Mouse (Mus musculus): ENCODE data around the gene Uqcrfs1. TPM values are rescaled to one million over a fixed set of nuclear protein-coding genes. Genes with fewer than 3 reads are reported as not detected.

Uqcrfs1 gene
- polyA plus RNA-seq, 1 experiment, result 32.7 TPM

- Histone ChIP-seq H3K27ac (ENCODE audit: control insufficient read depth, insufficient read depth, low read depth, low read length, poor library complexity) (no peak overlapping the region), H3K4me1 (ENCODE audit: control insufficient read depth, insufficient read depth, low read length) (no peaks in the 10 kb centered on the region), H3K4me3 (replicated peaks; ENCODE audit: control insufficient read depth, low read depth, low read length) (no peak overlapping the region)
- TF ChIP-seq CTCF (IDR thresholded peaks at IDR 0.05; ENCODE audit: control insufficient read depth, insufficient read depth, low read length) (peak; percentile 73), POLR2A (IDR thresholded peaks at IDR 0.05; ENCODE audit: borderline replicate concordance, control insufficient read depth, low read depth, low read length) (no peak)
- 34% methylated on average over 8 of the region's 8 CpGs for WGBS
These were observed 21.6 kb upstream of the Uqcrfs1 start for GRCm38 (mm10) chr13:30566767-30567166.

- H3K4me3 ChIP-seq (replicated peaks; ENCODE audit: control insufficient read depth, low read depth, low read length), result no peak overlapping the region
- H3K4me1 ChIP-seq (ENCODE audit: control insufficient read depth, insufficient read depth, low read length), result no peaks in the 10 kb centered on the region
- TF ChIP-seq CTCF (IDR thresholded peaks at IDR 0.05; ENCODE audit: control insufficient read depth, insufficient read depth, low read length) (no peak), POLR2A (IDR thresholded peaks at IDR 0.05; ENCODE audit: borderline replicate concordance, control insufficient read depth, low read depth, low read length) (no peak)
- H3K27ac ChIP-seq (ENCODE audit: control insufficient read depth, insufficient read depth, low read depth, low read length, poor library complexity), result no peak overlapping the region
- WGBS, result 67% methylated on average over 1 of the region's 1 CpGs
These were observed 15.4 kb upstream of the Uqcrfs1 start for GRCm38 (mm10) chr13:30560603-30561002.

GRCm38 (mm10) chr13:30560052-30560451, 14.9 kb upstream of the Uqcrfs1 start:
- H3K27ac ChIP-seq (ENCODE audit: control insufficient read depth, insufficient read depth, low read depth, low read length, poor library complexity), result no peak overlapping the region

DNA sequence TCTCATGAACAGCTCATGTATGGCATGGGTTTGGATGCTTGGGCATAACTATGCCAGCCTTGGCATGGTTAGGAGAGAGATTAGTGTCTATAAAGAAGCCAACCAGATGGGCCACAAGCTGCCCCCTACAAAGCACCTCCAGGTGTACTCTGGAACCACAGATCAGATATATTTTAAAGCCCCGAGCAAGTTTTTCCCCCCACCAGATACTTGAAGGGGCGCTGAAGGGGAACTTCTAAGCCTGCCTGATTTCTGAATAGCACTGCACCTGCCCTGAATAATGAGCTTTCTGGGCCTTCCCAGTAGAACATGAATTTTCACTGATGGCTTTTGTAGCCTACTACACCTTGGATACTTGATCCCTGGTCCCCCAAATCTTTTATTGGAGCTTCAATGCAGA, 12.6 kb upstream of the Uqcrfs1 start:
- Histone ChIP-seq H3K4me1 (ENCODE audit: control insufficient read depth, insufficient read depth, low read length) (no peaks in the 10 kb centered on the region), H3K4me3 (replicated peaks; ENCODE audit: control insufficient read depth, low read depth, low read length) (no peak overlapping the region), H3K27ac (ENCODE audit: control insufficient read depth, insufficient read depth, low read depth, low read length, poor library complexity) (no peak overlapping the region)
- 49% methylated on average over 2 of the region's 2 CpGs for WGBS
- TF ChIP-seq CTCF (IDR thresholded peaks at IDR 0.05; ENCODE audit: control insufficient read depth, insufficient read depth, low read length) (no peak), POLR2A (IDR thresholded peaks at IDR 0.05; ENCODE audit: borderline replicate concordance, control insufficient read depth, low read depth, low read length) (no peak)

More at GRCm38 (mm10) chr13:30560052-30560451, 14.9 kb upstream of the Uqcrfs1 start:
- H3K4me3 ChIP-seq (replicated peaks; ENCODE audit: control insufficient read depth, low read depth, low read length), result no peak overlapping the region
- TF ChIP-seq POLR2A (IDR thresholded peaks at IDR 0.05; ENCODE audit: borderline replicate concordance, control insufficient read depth, low read depth, low read length) (no peak), CTCF (IDR thresholded peaks at IDR 0.05; ENCODE audit: control insufficient read depth, insufficient read depth, low read length) (no peak)
- no peaks in the 10 kb centered on the region for H3K4me1 ChIP-seq (ENCODE audit: control insufficient read depth, insufficient read depth, low read length)
- WGBS, result 80% methylated on average over 5 of the region's 5 CpGs

DNA sequence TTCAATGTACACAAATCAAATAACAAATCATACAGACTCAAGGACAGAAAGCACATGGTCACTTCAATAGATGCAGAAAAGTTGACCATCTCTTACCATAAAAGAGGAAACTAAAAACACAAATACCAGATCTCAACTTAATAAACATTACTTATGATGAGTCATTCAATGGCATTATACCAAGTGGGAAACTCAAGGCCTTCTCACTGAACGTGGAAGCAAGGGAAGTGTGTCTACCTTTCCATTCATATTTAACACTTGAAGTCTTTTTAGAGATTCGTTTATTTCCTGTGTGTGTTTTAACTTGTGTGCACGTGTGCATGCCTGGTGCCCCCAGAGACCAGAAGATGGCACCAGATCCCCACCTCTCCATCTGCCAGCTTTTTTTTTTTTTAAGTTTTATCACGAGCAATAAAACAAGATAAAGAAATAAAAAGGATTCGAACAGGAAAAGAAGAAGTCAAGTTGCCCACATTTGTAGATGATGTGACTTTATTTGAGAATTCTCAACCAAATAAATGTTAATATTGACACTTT, 8.0 kb upstream of the Uqcrfs1 start:
- TF ChIP-seq POLR2A (IDR thresholded peaks at IDR 0.05; ENCODE audit: borderline replicate concordance, control insufficient read depth, low read depth, low read length) (no peak), CTCF (IDR thresholded peaks at IDR 0.05; ENCODE audit: control insufficient read depth, insufficient read depth, low read length) (peak; percentile 47)
- 7% methylated on average over 5 of the region's 5 CpGs for WGBS
- no peak overlapping the region for H3K27ac ChIP-seq (ENCODE audit: control insufficient read depth, insufficient read depth, low read depth, low read length, poor library complexity)
- H3K4me3 ChIP-seq (replicated peaks; ENCODE audit: control insufficient read depth, low read depth, low read length), result no peak overlapping the region
- H3K4me1 ChIP-seq (ENCODE audit: control insufficient read depth, insufficient read depth, low read length), result no peaks in the 10 kb centered on the region

GRCm38 (mm10) chr13:30549339-30549738, 4.2 kb upstream of the Uqcrfs1 start:
- no peak overlapping the region for H3K4me3 ChIP-seq (replicated peaks; ENCODE audit: control insufficient read depth, low read depth, low read length)
- 62% methylated on average over 5 of the region's 5 CpGs for WGBS
- TF ChIP-seq POLR2A (IDR thresholded peaks at IDR 0.05; ENCODE audit: borderline replicate concordance, control insufficient read depth, low read depth, low read length) (no peak), CTCF (IDR thresholded peaks at IDR 0.05; ENCODE audit: control insufficient read depth, insufficient read depth, low read length) (no peak)

GRCm38 (mm10) chr13:30548835-30549234, 3.7 kb upstream of the Uqcrfs1 start:
- Histone ChIP-seq H3K4me1 (ENCODE audit: control insufficient read depth, insufficient read depth, low read length) (no peaks in the 10 kb centered on the region), H3K4me3 (replicated peaks; ENCODE audit: control insufficient read depth, low read depth, low read length) (no peak overlapping the region), H3K27ac (ENCODE audit: control insufficient read depth, insufficient read depth, low read depth, low read length, poor library complexity) (no peak overlapping the region)
- TF ChIP-seq POLR2A (IDR thresholded peaks at IDR 0.05; ENCODE audit: borderline replicate concordance, control insufficient read depth, low read depth, low read length) (no peak), CTCF (IDR thresholded peaks at IDR 0.05; ENCODE audit: control insufficient read depth, insufficient read depth, low read length) (peak; percentile 87)
- 8% methylated on average over 2 of the region's 2 CpGs for WGBS

More at GRCm38 (mm10) chr13:30549339-30549738, 4.2 kb upstream of the Uqcrfs1 start:
- H3K27ac ChIP-seq (ENCODE audit: control insufficient read depth, insufficient read depth, low read depth, low read length, poor library complexity), result no peak overlapping the region
- H3K4me1 ChIP-seq (ENCODE audit: control insufficient read depth, insufficient read depth, low read length), result no peaks in the 10 kb centered on the region

DNA sequence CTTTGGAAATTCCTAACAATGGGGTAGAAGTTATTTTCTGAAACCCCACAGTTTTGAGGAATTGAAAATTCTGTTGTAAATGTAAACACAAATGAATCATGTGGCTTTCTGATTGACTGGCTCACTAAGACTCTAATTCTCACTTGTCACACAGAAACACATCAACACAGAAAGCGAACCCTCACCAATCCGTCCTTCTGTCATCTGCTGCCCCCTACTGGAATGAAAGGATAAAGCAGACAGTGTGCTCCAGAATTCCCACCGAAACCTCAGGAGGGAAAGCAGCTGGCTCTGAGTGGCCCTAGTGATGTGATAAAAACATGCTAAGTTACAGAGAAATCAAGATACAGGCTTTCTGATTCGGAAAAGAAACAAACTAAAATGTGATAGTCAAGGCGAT, 14.4 kb downstream of the Uqcrfs1 start:
- WGBS, result 19% methylated on average over 5 of the region's 5 CpGs
- H3K4me1 ChIP-seq (ENCODE audit: control insufficient read depth, insufficient read depth, low read length), result no peaks in the 10 kb centered on the region
- TF ChIP-seq CTCF (IDR thresholded peaks at IDR 0.05; ENCODE audit: control insufficient read depth, insufficient read depth, low read length), result peak; percentile 46
- TF ChIP-seq POLR2A (IDR thresholded peaks at IDR 0.05; ENCODE audit: borderline replicate concordance, control insufficient read depth, low read depth, low read length), result no peak
- no peak overlapping the region for H3K27ac ChIP-seq (ENCODE audit: control insufficient read depth, insufficient read depth, low read depth, low read length, poor library complexity)
- H3K4me3 ChIP-seq (replicated peaks; ENCODE audit: control insufficient read depth, low read depth, low read length), result no peak overlapping the region

DNA sequence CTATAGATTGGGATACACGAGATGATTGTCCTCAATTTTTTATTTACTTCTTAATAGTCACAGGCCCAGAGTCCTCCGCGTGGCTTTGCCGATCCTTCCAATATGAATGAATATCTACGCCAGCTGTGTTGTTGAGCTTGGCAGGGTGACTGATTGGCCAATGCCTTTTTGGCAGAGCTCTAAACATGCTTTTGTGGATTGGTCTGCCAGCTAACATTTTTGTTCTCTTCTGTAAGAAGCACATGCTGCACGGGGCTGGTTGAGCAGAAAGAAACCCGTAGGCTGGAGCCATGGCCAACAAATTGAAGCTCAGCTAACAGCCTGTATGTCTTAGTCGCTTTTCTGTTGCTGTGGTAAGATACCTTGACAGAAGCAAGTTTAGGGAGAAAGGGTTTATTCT, 20.2 kb downstream of the Uqcrfs1 start:
- TF ChIP-seq CTCF (IDR thresholded peaks at IDR 0.05; ENCODE audit: control insufficient read depth, insufficient read depth, low read length), result no peak
- TF ChIP-seq POLR2A (IDR thresholded peaks at IDR 0.05; ENCODE audit: borderline replicate concordance, control insufficient read depth, low read depth, low read length), result no peak
- H3K4me3 ChIP-seq (replicated peaks; ENCODE audit: control insufficient read depth, low read depth, low read length), result no peak overlapping the region

More for the DNA sequence above, 20.2 kb downstream of the Uqcrfs1 start:
- 81% methylated on average over 8 of the region's 8 CpGs for WGBS
- H3K4me1 ChIP-seq (ENCODE audit: control insufficient read depth, insufficient read depth, low read length), result no peaks in the 10 kb centered on the region
- H3K27ac ChIP-seq (ENCODE audit: control insufficient read depth, insufficient read depth, low read depth, low read length, poor library complexity), result no peak overlapping the region

All from bone marrow, adult 2 months (tissue).